Mouse (Mus musculus): ENCODE measurements around the gene Elp1.

The Elp1 gene

GRCm38 (mm10) chr4:56702234-56702633, 99.9 kb downstream of the Elp1 start:
- DNase-seq (ENCODE audit: low spot score in 2 of 2): no peak

Data from frontal cortex, postnatal 25 days (tissue).